22 mouse cellular contexts compared by ENCODE assay signal in genomic region chr11:12193369-12193768, GRCm38 (mm10).
DNase-seq lines count a peak whose midpoint lies in the region; TF ChIP-seq lines count a peak whose summit lies in the region.
"Had no signal": no experiment of that assay in that cellular context is flagged by ENCODE, and none has a peak within 500 bp of the region (broad histone marks: within the 10 kb centered on the region; RNA-seq: fewer than 3 reads in every experiment).

No protein-coding gene starts in this region.

- TF ChIP-seq RAD21 in CH12.LX (IDR thresholded peaks at IDR 0.05; ENCODE audit: low read depth, low read length): no peak

- in situ Hi-C loops in CH12.LX (cut with MboI; ENCODE audit: low pct_ligation_motif_present, low pct_unique_long_range_greater_than_20kb, low sequenced_read_pairs): no loop called here

- H3K79me2 ChIP-seq in CH12.LX (replicated peaks; ENCODE audit: control insufficient read depth, extremely low read depth, insufficient read depth, poor library complexity, severe bottlenecking): no peaks in the 10 kb centered on the region

- DNase-seq in 3134 (ENCODE audit: extremely low read depth, insufficient read length, low spot score) (peak; percentile 28), CH12.LX (ENCODE audit: extremely low read depth) (peak; percentile 77)
- peak; percentile 27 for DNase-seq in brain, adult 2 months (ENCODE audit: low read depth, low spot score)
- DNase-seq in heart, adult 9 months (ENCODE audit: low spot score in 2 of 2): no peak
- DNase-seq in ovary, postnatal 10 days (ENCODE audit: low spot score): no peak
- DNase-seq in cerebellum, adult 18-20 months: no peak
- DNase-seq: adrenal gland, adult 8-10 months; adrenal gland, postnatal 25 days; cerebellum, adult 2 months; cerebellum, postnatal 10 days; gastrocnemius, postnatal 25 days; heart, adult 18-20 months; heart, postnatal 14 days; heart, postnatal 4 days; kidney, adult 18-20 months had no signal

- peak; percentile 89 for TF ChIP-seq EP300 in CH12.LX (IDR thresholded peaks at IDR 0.05; ENCODE audit: low read length)

- no peak overlapping the region for H3K4me2 ChIP-seq in CH12.LX (ENCODE audit: insufficient read depth, low read depth, poor library complexity, severe bottlenecking)
- H3K4me2 ChIP-seq: forebrain, embryonic 12.5 days; forebrain, embryonic 15.5 days; heart, embryonic 13.5 days; hindbrain, embryonic 14.5 days had no signal

- no peaks in the 10 kb centered on the region for H3K27me3 ChIP-seq in CH12.LX (replicated peaks)
- H3K27me3 ChIP-seq: forebrain, embryonic 12.5 days; forebrain, embryonic 15.5 days had no signal

- no peaks in the 10 kb centered on the region for H3K9me3 ChIP-seq in CH12.LX (replicated peaks; ENCODE audit: low read length)
- H3K9me3 ChIP-seq: forebrain, embryonic 12.5 days; forebrain, embryonic 15.5 days; G1E; heart, embryonic 10.5 days; heart, embryonic 13.5 days had no signal

- dilution Hi-C loops in CH12.LX (cut with MboI; ENCODE audit: extremely low pct_ligation_motif_present, extremely low pct_unique_long_range_greater_than_20kb, low sequenced_read_pairs): no loop called here

- peaks cover 0 to 16% of the 10 kb centered on the region in 2 experiments; a peak in 1 of 4 replicates for H3K4me1 ChIP-seq in CH12.LX (ENCODE audit: control insufficient read depth in 1 of 2, insufficient read depth in 2 of 2)
- H3K4me1 ChIP-seq: forebrain, embryonic 12.5 days; heart, embryonic 10.5 days; heart, embryonic 13.5 days had no signal

- H3K36me3 ChIP-seq in CH12.LX (replicated peaks in 1 of 2; ENCODE audit: control insufficient read depth in 1 of 2, insufficient read depth in 1 of 2, low read length in 1 of 2): no peaks in the 10 kb centered on the region
- H3K36me3 ChIP-seq: forebrain, embryonic 12.5 days; forebrain, embryonic 15.5 days; G1E; heart, embryonic 10.5 days; heart, embryonic 13.5 days had no signal

- H3K9ac ChIP-seq in CH12.LX (ENCODE audit: insufficient read depth, low read depth): no peak overlapping the region
- H3K9ac ChIP-seq: forebrain, embryonic 12.5 days; forebrain, embryonic 15.5 days; heart, embryonic 13.5 days; hindbrain, embryonic 14.5 days had no signal

- H3K27ac ChIP-seq in CH12.LX (ENCODE audit: insufficient read depth, low read depth): no peak overlapping the region
- H3K27ac ChIP-seq: forebrain, embryonic 12.5 days; forebrain, embryonic 15.5 days; heart, embryonic 10.5 days; heart, embryonic 13.5 days; hindbrain, embryonic 14.5 days; hindbrain, postnatal 0 days had no signal

- TF ChIP-seq CTCF in CH12.LX (conservative IDR thresholded peaks at IDR 0.05 in 1 of 2, IDR thresholded peaks at IDR 0.05 in 1 of 2; ENCODE audit: low read depth in 2 of 2, low read length in 2 of 2): no peak

- no peak for TF ChIP-seq POLR2A in CH12.LX (IDR thresholded peaks at IDR 0.05; ENCODE audit: low read depth, low read length)

- H3K4me3 ChIP-seq in CH12.LX (replicated peaks in 1 of 3; ENCODE audit: low read depth in 2 of 3, low read length in 2 of 3, poor library complexity in 1 of 3): no peak overlapping the region
- H3K4me3 ChIP-seq: forebrain, embryonic 12.5 days; forebrain, embryonic 15.5 days; heart, embryonic 10.5 days; heart, embryonic 13.5 days had no signal

TF ChIP-seq in CH12.LX, 34 proteins besides CTCF, POLR2A, EP300 and RAD21:
- TF ChIP-seq MEF2A (IDR thresholded peaks at IDR 0.05; ENCODE audit: borderline replicate concordance, low read depth, low read length) (peak; percentile 72; the same call in 1 of the 2 replicates), JUND (conservative IDR thresholded peaks at IDR 0.05; ENCODE audit: low read depth, low read length) (peak; percentile 91), MAFK (IDR thresholded peaks at IDR 0.05; ENCODE audit: insufficient replicate concordance, low read length) (peak; percentile 68; the same call in 1 of the 2 replicates), CHD1 (IDR thresholded peaks at IDR 0.05; ENCODE audit: low read depth, low read length) (no peak), ZNF384 (IDR thresholded peaks at IDR 0.05; ENCODE audit: low read depth, low read length) (peak; percentile 96), ETS1 (conservative IDR thresholded peaks at IDR 0.05; ENCODE audit: low read depth, low read length) (peak; percentile 65), ZKSCAN1 (IDR thresholded peaks at IDR 0.05; ENCODE audit: borderline replicate concordance, low read depth, low read length) (no peak), NRF1 (IDR thresholded peaks at IDR 0.05; ENCODE audit: low read depth, low read length) (no peak), JUN (IDR thresholded peaks at IDR 0.05; ENCODE audit: insufficient read depth, low read depth, low read length) (peak; percentile 78), MYC (IDR thresholded peaks at IDR 0.05; ENCODE audit: low read depth, low read length) (peak; percentile 57; the same call in 1 of the 2 replicates), E2F4 (IDR thresholded peaks at IDR 0.05; ENCODE audit: insufficient replicate concordance, low read depth, low read length) (no peak), MXI1 (IDR thresholded peaks at IDR 0.05; ENCODE audit: low read depth, low read length) (peak; percentile 30; the same call in 1 of the 2 replicates), UBTF (IDR thresholded peaks at IDR 0.05; ENCODE audit: low read depth, low read length) (no peak), MAX (IDR thresholded peaks at IDR 0.05; ENCODE audit: low read length) (peak; percentile 76), MAZ (IDR thresholded peaks at IDR 0.05; ENCODE audit: low read depth, low read length) (no peak), KAT2A (IDR thresholded peaks at IDR 0.05; ENCODE audit: insufficient replicate concordance, low read length) (0 out of 2 replicates have a peak, but pooled peaks have one; percentile 29), BHLHE40 (IDR thresholded peaks at IDR 0.05; ENCODE audit: low read depth, low read length) (peak; percentile 45; the same call in 1 of the 2 replicates)

Comparison
In these comparisons a context has a peak if more than half of its experiments do, and no peak if none do; other contexts are left out.
1. DNase-seq: peak in 3134 (single experiment), CH12.LX (single experiment) and brain, adult 2 months (single experiment); none in heart, adult 9 months (0 of 2), ovary, postnatal 10 days (single experiment) and cerebellum, adult 18-20 months (0 of 2).